In the genomic region with DNA sequence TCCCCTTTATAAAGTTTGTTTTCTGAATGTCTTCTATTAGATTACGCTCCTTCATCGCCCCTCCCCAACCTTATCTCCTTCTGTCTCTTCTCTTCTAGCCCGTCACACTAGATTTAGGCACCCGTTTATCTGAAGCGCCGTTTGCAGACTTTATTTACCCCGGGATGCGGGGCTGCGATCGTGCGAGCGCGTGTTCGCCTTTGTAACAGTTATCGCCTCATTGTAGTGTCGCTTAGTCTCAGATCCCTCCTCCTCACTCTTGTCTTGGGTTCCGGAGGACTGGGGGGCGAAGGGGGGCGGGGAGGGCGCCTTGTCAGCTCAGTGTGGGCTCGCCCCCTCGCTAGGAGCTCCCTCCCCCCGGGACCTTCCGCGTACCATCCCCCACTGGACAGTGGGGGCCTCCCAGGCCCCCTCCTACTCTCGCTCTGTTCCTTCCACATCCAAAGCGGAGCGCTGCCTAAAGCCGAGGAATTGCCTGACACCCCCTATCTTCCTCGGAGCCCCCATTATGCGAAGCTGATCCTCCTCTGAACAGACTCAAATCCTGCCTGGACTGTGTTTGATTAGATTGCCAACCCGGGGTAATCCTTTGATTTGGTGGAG, we compare ENCODE assay signal across 12 mouse cellular contexts. TPM values are rescaled to one million over a fixed set of nuclear protein-coding genes. Genes with fewer than 3 reads are reported as not detected.
A peak's percentile ranks its signal among the peaks of the same experiment; 100 is the strongest.
DNase-seq lines count a peak whose midpoint lies in the region; ATAC-seq lines count a peak whose summit lies in the region.
"Had no signal": no experiment of that assay in that cellular context is flagged by ENCODE, and none has a peak within 500 bp of the region (broad histone marks: within the 10 kb centered on the region; RNA-seq: fewer than 3 reads in every experiment).

No protein-coding gene starts in this region.

- no peaks in the 10 kb centered on the region for H3K36me3 ChIP-seq in kidney, embryonic 14.5 days (ENCODE audit: control insufficient read depth, insufficient read depth, low read length)
- no peaks in the 10 kb centered on the region for H3K36me3 ChIP-seq in forebrain, embryonic 12.5 days (replicated peaks)
- H3K36me3 ChIP-seq in limb, embryonic 13.5 days = no peaks in the 10 kb centered on the region
- no peaks in the 10 kb centered on the region for H3K36me3 ChIP-seq in neural tube, embryonic 13.5 days

- DNase-seq in kidney, postnatal 25 days = no peak
- no peak for DNase-seq in urinary bladder, postnatal 4 days (ENCODE audit: low spot score in 2 of 2)
- DNase-seq in Muller cell, postnatal 12 days (ENCODE audit: inconsistent ontology term) = no peak
- DNase-seq: heart, adult 18-20 months; kidney, adult 8-10 months had no signal

- 0 out of 2 replicates have a peak overlapping the region, but pooled peaks have one; percentile 3 for H3K4me3 ChIP-seq in kidney, embryonic 14.5 days (ENCODE audit: low read length)
- H3K4me3 ChIP-seq in forebrain, embryonic 12.5 days (replicated peaks) = peak overlapping the region; percentile 20
- peak overlapping the region; percentile 20 for H3K4me3 ChIP-seq in limb, embryonic 13.5 days
- H3K4me3 ChIP-seq in neural tube, embryonic 13.5 days = peak overlapping the region; percentile 22
- H3K4me3 ChIP-seq: megakaryocyte, embryonic 14.5 days had no signal

- H3K4me1 ChIP-seq in kidney, embryonic 14.5 days (ENCODE audit: control insufficient read depth, insufficient read depth, low read length) = 0 out of 2 replicates have a peak, but pooled peaks cover 3% of the 10 kb centered on the region
- peaks cover 87% of the 10 kb centered on the region for H3K4me1 ChIP-seq in forebrain, embryonic 12.5 days
- H3K4me1 ChIP-seq in limb, embryonic 13.5 days = peaks cover 23% of the 10 kb centered on the region
- peaks cover 82% of the 10 kb centered on the region for H3K4me1 ChIP-seq in neural tube, embryonic 13.5 days (replicated peaks)
- H3K4me1 ChIP-seq: megakaryocyte, embryonic 14.5 days had no signal

- H3K27me3 ChIP-seq in kidney, embryonic 14.5 days (ENCODE audit: control insufficient read depth, insufficient read depth, low read length) = peaks cover 93% of the 10 kb centered on the region
- peaks cover 100% of the 10 kb centered on the region for H3K27me3 ChIP-seq in forebrain, embryonic 12.5 days
- peaks cover 100% of the 10 kb centered on the region for H3K27me3 ChIP-seq in limb, embryonic 13.5 days
- H3K27me3 ChIP-seq in neural tube, embryonic 13.5 days = peaks cover 99% of the 10 kb centered on the region

- no peak overlapping the region for H3K4me2 ChIP-seq in kidney, embryonic 14.5 days (replicated peaks; ENCODE audit: low read depth, low read length)
- peak overlapping the region; percentile 47 for H3K4me2 ChIP-seq in forebrain, embryonic 12.5 days
- H3K4me2 ChIP-seq in limb, embryonic 13.5 days (replicated peaks) = peak overlapping the region; percentile 39
- H3K4me2 ChIP-seq in neural tube, embryonic 13.5 days = peak overlapping the region; percentile 48

- WGBS in kidney, embryonic 14.5 days = under 1% methylated on average over 30 of the region's 32 CpGs
- WGBS in forebrain, embryonic 12.5 days = under 1% methylated on average over 32 of the region's 32 CpGs
- WGBS in limb, embryonic 13.5 days = 0% methylated on average over 32 of the region's 32 CpGs
- WGBS in neural tube, embryonic 13.5 days = under 1% methylated on average over 32 of the region's 32 CpGs

- ATAC-seq in kidney, embryonic 14.5 days (ENCODE audit: low FRiP score, low TSS enrichment) = no peak
- ATAC-seq in forebrain, embryonic 12.5 days (ENCODE audit: low FRiP score) = no peak
- no peak for ATAC-seq in limb, embryonic 13.5 days (ENCODE audit: low FRiP score, low read depth)
- ATAC-seq in neural tube, embryonic 13.5 days (ENCODE audit: low read depth) = no peak
- no peak for ATAC-seq in erythroid progenitor cell, adult 5-6 weeks (replicated peaks; ENCODE audit: low FRiP score, poor library complexity, severe bottlenecking)

- H3K27ac ChIP-seq in kidney, embryonic 14.5 days (ENCODE audit: low read depth, low read length) = no peak overlapping the region
- 0 out of 2 replicates have a peak overlapping the region, but pooled peaks have one; percentile 13 for H3K27ac ChIP-seq in forebrain, embryonic 12.5 days
- H3K27ac ChIP-seq in limb, embryonic 13.5 days = no peak overlapping the region
- no peak overlapping the region; the same call in 1 of the 2 replicates for H3K27ac ChIP-seq in neural tube, embryonic 13.5 days (replicated peaks)
- H3K27ac ChIP-seq: liver, embryonic 14.5 days had no signal

- H3K9ac ChIP-seq in kidney, embryonic 14.5 days (ENCODE audit: low read depth, low read length) = no peak overlapping the region
- peak overlapping the region; percentile 21; the same call in 1 of the 2 replicates for H3K9ac ChIP-seq in forebrain, embryonic 12.5 days
- peak overlapping the region; percentile 2; the same call in 1 of the 2 replicates for H3K9ac ChIP-seq in limb, embryonic 13.5 days
- peak overlapping the region; percentile 52; the same call in 1 of the 2 replicates for H3K9ac ChIP-seq in neural tube, embryonic 13.5 days
- H3K9ac ChIP-seq: liver, embryonic 14.5 days had no signal

- no peaks in the 10 kb centered on the region for H3K9me3 ChIP-seq in kidney, embryonic 14.5 days (ENCODE audit: control insufficient read depth, low read length)
- H3K9me3 ChIP-seq in forebrain, embryonic 12.5 days = no peaks in the 10 kb centered on the region
- no peaks in the 10 kb centered on the region for H3K9me3 ChIP-seq in limb, embryonic 13.5 days
- H3K9me3 ChIP-seq in neural tube, embryonic 13.5 days = no peaks in the 10 kb centered on the region
- H3K9me3 ChIP-seq: megakaryocyte, embryonic 14.5 days had no signal

RNA-seq across cellular contexts. Expression of gene Pax7, which starts 9.4 kb away (rescaled TPM):
- not detected in 2 replicates for polyA plus RNA-seq in kidney, embryonic 14.5 days (2014; fragmentation: Nextera tagmentation; extraction: Ambion mirVana)
- polyA plus RNA-seq in forebrain, embryonic 12.5 days (2016; fragmentation: Nextera tagmentation; extraction: Ambion mirVana) = 0.37 and 0.43 TPM in 2 replicates
- polyA plus RNA-seq in limb, embryonic 13.5 days (2015; fragmentation: Nextera tagmentation; extraction: Ambion mirVana) = 0.90 and 0.92 TPM in 2 replicates
- polyA plus RNA-seq in neural tube, embryonic 13.5 days (2015; fragmentation: Nextera tagmentation; extraction: Ambion mirVana) = 0.50 and 0.70 TPM in 2 replicates
- total RNA-seq in erythroid progenitor cell, adult 5-6 weeks (2015; ENCODE audit: low replicate concordance) = not detected in 2 replicates
- not detected in 2 replicates for total RNA-seq in erythroid progenitor cell, adult 5-6 weeks (2017; ENCODE audit: low replicate concordance)
- total RNA-seq: heart, adult 18-20 months had no signal
- polyA plus RNA-seq: liver, embryonic 14.5 days had no signal
